ENCODE assay signal across 8 mouse cellular contexts in genomic region chr3:95523662-95524061, GRCm38 (mm10). TPM values are rescaled to one million over a fixed set of nuclear protein-coding genes. Genes with fewer than 3 reads are reported as not detected.
DNase-seq lines count a peak whose midpoint lies in the region; ATAC-seq and TF ChIP-seq lines count a peak whose summit lies in the region.

No protein-coding gene starts in this region.

- no peak overlapping the region for H3K4me3 ChIP-seq in MEL (ENCODE audit: control insufficient read depth in 1 of 2, insufficient read depth in 1 of 2, low read depth in 2 of 2, low read length in 2 of 2)
- H3K4me3 ChIP-seq in kidney, postnatal 0 days (replicated peaks; ENCODE audit: low read depth, low read length) = no peak overlapping the region
- H3K4me3 ChIP-seq in forebrain, postnatal 0 days (ENCODE audit: low read depth, low read length) = no peak overlapping the region

- H3K36me3 ChIP-seq in MEL (ENCODE audit: control insufficient read depth in 1 of 2, insufficient read depth in 2 of 2, low read length in 2 of 2) = peaks cover 0 to 17% of the 10 kb centered on the region in 2 experiments; a peak in 2 of 4 replicates
- no peaks in the 10 kb centered on the region for H3K36me3 ChIP-seq in kidney, postnatal 0 days (ENCODE audit: insufficient read depth, low read length)
- H3K36me3 ChIP-seq in forebrain, postnatal 0 days (ENCODE audit: insufficient read depth) = no peaks in the 10 kb centered on the region

- TF ChIP-seq CTCF in MEL (IDR thresholded peaks at IDR 0.05 in 2 of 3, conservative IDR thresholded peaks at IDR 0.05 in 1 of 3; ENCODE audit: control insufficient read depth in 1 of 3, insufficient read depth in 1 of 3, low read depth in 2 of 3, low read length in 3 of 3, poor library complexity in 1 of 3, severe bottlenecking in 1 of 3) = no peak
- no peak for TF ChIP-seq CTCF in kidney, postnatal 0 days (IDR thresholded peaks at IDR 0.05; ENCODE audit: low read depth)
- no peak for TF ChIP-seq CTCF in forebrain, postnatal 0 days (IDR thresholded peaks at IDR 0.05; ENCODE audit: low read depth)

- no peak for TF ChIP-seq RAD21 in MEL (IDR thresholded peaks at IDR 0.05; ENCODE audit: low read depth, low read length)

- H3K27me3 ChIP-seq in MEL (ENCODE audit: control insufficient read depth in 1 of 2, insufficient read depth in 2 of 2, low read length in 2 of 2) = peaks cover 10 to 17% of the 10 kb centered on the region in 2 experiments
- H3K27me3 ChIP-seq in kidney, postnatal 0 days (ENCODE audit: insufficient read depth, low read length) = no peaks in the 10 kb centered on the region
- no peaks in the 10 kb centered on the region for H3K27me3 ChIP-seq in forebrain, postnatal 0 days (ENCODE audit: insufficient read depth, low read length)

- no peak for TF ChIP-seq POLR2A in MEL (IDR thresholded peaks at IDR 0.05; ENCODE audit: control insufficient read depth in 1 of 2, insufficient read depth in 1 of 2, low read depth in 1 of 2, low read length in 2 of 2, poor library complexity in 1 of 2)

- no peak for TF ChIP-seq EP300 in MEL (IDR thresholded peaks at IDR 0.05; ENCODE audit: low read depth in 1 of 2, low read length in 2 of 2)

- H3K9ac ChIP-seq in MEL (ENCODE audit: control insufficient read depth, low read depth, low read length, poor library complexity, severe bottlenecking) = no peak overlapping the region
- no peak overlapping the region for H3K9ac ChIP-seq in kidney, postnatal 0 days (ENCODE audit: low read depth, low read length)
- no peak overlapping the region for H3K9ac ChIP-seq in forebrain, postnatal 0 days

- no peak for ATAC-seq in kidney, postnatal 0 days (replicated peaks; ENCODE audit: low FRiP score, low read depth)
- ATAC-seq in neutrophil, adult 5-6 weeks (ENCODE audit: extremely low read depth, insufficient number of reproducible peaks, low FRiP score, poor library complexity, severe bottlenecking) = peak; percentile 19; the same call in 1 of the 2 replicates
- ATAC-seq in forebrain, postnatal 0 days = no peak

- no peaks in the 10 kb centered on the region for H3K9me3 ChIP-seq in MEL (replicated peaks; ENCODE audit: insufficient read depth, low read length)
- no peaks in the 10 kb centered on the region for H3K9me3 ChIP-seq in kidney, postnatal 0 days (replicated peaks; ENCODE audit: low read length)
- H3K9me3 ChIP-seq in forebrain, postnatal 0 days (ENCODE audit: low read length) = no peaks in the 10 kb centered on the region

- no peak overlapping the region for H3K4me2 ChIP-seq in kidney, postnatal 0 days (ENCODE audit: low read length)
- no peak overlapping the region for H3K4me2 ChIP-seq in forebrain, postnatal 0 days (ENCODE audit: low read depth)

- H3K27ac ChIP-seq in MEL (ENCODE audit: control insufficient read depth, low read depth, low read length) = no peak overlapping the region
- H3K27ac ChIP-seq in kidney, postnatal 0 days = no peak overlapping the region
- H3K27ac ChIP-seq in forebrain, postnatal 0 days (ENCODE audit: low read depth, low read length) = no peak overlapping the region

- no peaks in the 10 kb centered on the region for H3K79me2 ChIP-seq in MEL (ENCODE audit: control insufficient read depth, insufficient read depth, low read length, poor library complexity)

- peaks cover 6 to 22% of the 10 kb centered on the region in 2 experiments for H3K4me1 ChIP-seq in MEL (ENCODE audit: control insufficient read depth in 1 of 2, insufficient read depth in 2 of 2, low read length in 2 of 2)
- no peaks in the 10 kb centered on the region for H3K4me1 ChIP-seq in kidney, postnatal 0 days (replicated peaks; ENCODE audit: insufficient read depth, low read length)
- H3K4me1 ChIP-seq in forebrain, postnatal 0 days (ENCODE audit: insufficient read depth) = no peaks in the 10 kb centered on the region

- DNase-seq in kidney, adult 9 months = peak; percentile 31
- DNase-seq in kidney, adult 11 months = no peak
- DNase-seq in MEL (ENCODE audit: low read depth, low spot score) = no peak
- peak; percentile 65 for DNase-seq in kidney, postnatal 0 days (ENCODE audit: low spot score)
- DNase-seq in cerebellum, adult 9-10 months = no peak
- no peak for DNase-seq in forebrain, postnatal 0 days
- no peak for DNase-seq in testis, postnatal 10 days (ENCODE audit: low spot score)

- WGBS in kidney, postnatal 0 days = 56% methylated on average over 3 of the region's 3 CpGs
- 77% methylated on average over 3 of the region's 3 CpGs for WGBS in forebrain, postnatal 0 days

TF ChIP-seq in MEL, 35 proteins besides CTCF, POLR2A, EP300 and RAD21:
- no peak for TF ChIP-seq NELFE (IDR thresholded peaks at IDR 0.05; ENCODE audit: low read depth, low read length)
- peak; percentile 61; the same call in 1 of the 2 replicates for TF ChIP-seq MAFK (IDR thresholded peaks at IDR 0.05; ENCODE audit: borderline replicate concordance, low read depth, low read length)

RNA-seq across cellular contexts. Expression of gene Ctss, which starts 2.9 kb away (rescaled TPM):
- not detected in 2 replicates for total RNA-seq in MEL (2012; rRNA removed)
- polyA plus RNA-seq in MEL (2012; ENCODE audit: insufficient read depth in 1 of 2, insufficient read length in 2 of 2, low read depth in 1 of 2, low replicate concordance in 2 of 2, missing spikeins in 1 of 2) = not detected
- polyA plus RNA-seq in kidney, postnatal 0 days (2015; fragmentation: Nextera tagmentation; extraction: Ambion mirVana) = 22.1 and 24.0 TPM in 2 replicates
- total RNA-seq in neutrophil, adult 5-6 weeks (2017) = 904 and 941 TPM in 2 replicates
- total RNA-seq in forebrain, postnatal 0 days (2014; rRNA removed) = 17.3 and 20.3 TPM in 2 replicates
- 23.1 and 25.5 TPM in 2 replicates for polyA plus RNA-seq in forebrain, postnatal 0 days (2015; fragmentation: Nextera tagmentation; extraction: Ambion mirVana)

RNA-seq across cellular contexts. Expression of gene Ctsk, which starts 24.6 kb away (rescaled TPM):
- total RNA-seq in MEL (2012; rRNA removed) = 0.08 TPM in 1 of 2 replicates, not detected in the other
- under 1 TPM in 1 of 2 experiments, not detected in 1; 0.10 TPM for polyA plus RNA-seq in MEL (2012; ENCODE audit: insufficient read depth in 1 of 2, insufficient read length in 2 of 2, low read depth in 1 of 2, low replicate concordance in 2 of 2, missing spikeins in 1 of 2)
- polyA plus RNA-seq in kidney, postnatal 0 days (2015; fragmentation: Nextera tagmentation; extraction: Ambion mirVana) = 10.5 and 11.3 TPM in 2 replicates
- total RNA-seq in neutrophil, adult 5-6 weeks (2017) = 1.7 and 2.8 TPM in 2 replicates
- total RNA-seq in forebrain, postnatal 0 days (2014; rRNA removed) = 6.5 and 16.5 TPM in 2 replicates
- 8.6 and 10.1 TPM in 2 replicates for polyA plus RNA-seq in forebrain, postnatal 0 days (2015; fragmentation: Nextera tagmentation; extraction: Ambion mirVana)

RNA-seq across cellular contexts. Expression of gene Hormad1, which starts 35.8 kb away (rescaled TPM):
- total RNA-seq in MEL (2012; rRNA removed) = not detected in 2 replicates
- not detected for polyA plus RNA-seq in MEL (2012; ENCODE audit: insufficient read depth in 1 of 2, insufficient read length in 2 of 2, low read depth in 1 of 2, low replicate concordance in 2 of 2, missing spikeins in 1 of 2)
- polyA plus RNA-seq in kidney, postnatal 0 days (2015; fragmentation: Nextera tagmentation; extraction: Ambion mirVana) = not detected in 2 replicates
- total RNA-seq in neutrophil, adult 5-6 weeks (2017) = 0.49 TPM in 1 of 2 replicates, not detected in the other
- not detected in 2 replicates for total RNA-seq in forebrain, postnatal 0 days (2014; rRNA removed)
- polyA plus RNA-seq in forebrain, postnatal 0 days (2015; fragmentation: Nextera tagmentation; extraction: Ambion mirVana) = not detected in 2 replicates

Comparison
In these comparisons a context has a peak if more than half of its experiments do, and no peak if none do; other contexts are left out.
1. DNase-seq: peak in kidney, adult 9 months (single experiment) and kidney, postnatal 0 days (single experiment); none in kidney, adult 11 months (single experiment), MEL (single experiment), cerebellum, adult 9-10 months (single experiment), forebrain, postnatal 0 days (single experiment) and testis, postnatal 10 days (single experiment).
2. RNA of gene Ctss, which starts 2.9 kb away (total RNA-seq): 904 to 941 TPM in neutrophil, adult 5-6 weeks; 17.3 to 20.3 TPM in forebrain, postnatal 0 days and not detected in MEL; every median in the first group is over 10 times any median in the second.